Mouse (Mus musculus): Measurements from ENCODE around the gene Hspb7. TPM values are rescaled to one million over a fixed set of nuclear protein-coding genes. Genes with fewer than 3 reads are reported as not detected.

The Hspb7 gene
- polyA plus RNA-seq (2012; rRNA removed; ENCODE audit: low replicate concordance), result 4.6 and 18.4 TPM in 2 replicates

GRCm38 (mm10) chr4:141420192-141420829, at the start of gene Hspb7:
Gene Hspb7, plus strand, starts transcription at chr4:141420779.

GRCm38 (mm10) chr4:141398545-141398944, 22.0 kb upstream of the Hspb7 start, which contains the start of gene Clcnka:
Gene Clcnka, minus strand, starts transcription at chr4:141398724.

GRCm38 (mm10) chr4:141415924-141416323, 4.7 kb upstream of the Hspb7 start, which contains the start of gene Clcnkb:
Gene Clcnkb, minus strand, starts transcription at chr4:141416014.

GRCm38 (mm10) chr4:141435974-141436373, 15.4 kb downstream of the Hspb7 start, which contains the start of gene Srarp:
Gene Srarp, minus strand, starts transcription at chr4:141436105.

GRCm38 (mm10) chr4:141444451-141445327, 24.1 kb downstream of the Hspb7 start, which contains the start of gene Zbtb17:
Gene Zbtb17, plus strand, starts transcription at chr4:141444654.

Other genes with a start within 250 kb of the Hspb7 start
- 0.18 and 0.99 TPM in 2 replicates for gene Rsg1, start 206.8 kb upstream of the Hspb7 start, polyA plus RNA-seq (2012; rRNA removed; ENCODE audit: low replicate concordance)
- gene Arhgef19, start 181.3 kb upstream of the Hspb7 start, polyA plus RNA-seq (2012; rRNA removed; ENCODE audit: low replicate concordance), result 38.6 and 79.5 TPM in 2 replicates
- 35.9 and 50.7 TPM in 2 replicates for gene Epha2, start 119.5 kb upstream of the Hspb7 start, polyA plus RNA-seq (2012; rRNA removed; ENCODE audit: low replicate concordance)
- 1.4 and 2.9 TPM in 2 replicates for gene Fam131c, start 52.6 kb upstream of the Hspb7 start, polyA plus RNA-seq (2012; rRNA removed; ENCODE audit: low replicate concordance)
- 0.05 and 0.07 TPM in 2 replicates for gene Clcnka, start 22.1 kb upstream of the Hspb7 start, polyA plus RNA-seq (2012; rRNA removed; ENCODE audit: low replicate concordance)
- gene Clcnkb, start 4.8 kb upstream of the Hspb7 start, polyA plus RNA-seq (2012; rRNA removed; ENCODE audit: low replicate concordance), result 0.11 TPM in 1 of 2 replicates, not detected in the other
- gene Srarp, start 15.3 kb downstream of the Hspb7 start, polyA plus RNA-seq (2012; rRNA removed; ENCODE audit: low replicate concordance), result 0.25 TPM in 1 of 2 replicates, not detected in the other
- 34.9 and 44.9 TPM in 2 replicates for gene Zbtb17, start 23.9 kb downstream of the Hspb7 start, polyA plus RNA-seq (2012; rRNA removed; ENCODE audit: low replicate concordance)
- 38.0 and 39.5 TPM in 2 replicates for gene Spen, start 117.8 kb downstream of the Hspb7 start, polyA plus RNA-seq (2012; rRNA removed; ENCODE audit: low replicate concordance)
- 60.7 and 63.9 TPM in 2 replicates for gene Fblim1, start 185.3 kb downstream of the Hspb7 start, polyA plus RNA-seq (2012; rRNA removed; ENCODE audit: low replicate concordance)
- gene Tmem82, start 197.9 kb downstream of the Hspb7 start, polyA plus RNA-seq (2012; rRNA removed; ENCODE audit: low replicate concordance), result 71.4 and 121 TPM in 2 replicates
- gene Slc25a34, start 203.0 kb downstream of the Hspb7 start, polyA plus RNA-seq (2012; rRNA removed; ENCODE audit: low replicate concordance), result 12.3 and 26.3 TPM in 2 replicates
- gene Plekhm2, start 244.1 kb downstream of the Hspb7 start, polyA plus RNA-seq (2012; rRNA removed; ENCODE audit: low replicate concordance), result 10.2 and 11.0 TPM in 2 replicates